Mouse (Mus musculus): Measurements from ENCODE around the gene Sbf2.

Sbf2 gene

GRCm38 (mm10) chr7:110283484-110284275 lies 331.0 kb downstream of the Sbf2 start:
- in situ Hi-C loops (cut with MboI, MseI), result no loop called here

GRCm38 (mm10) chr7:110282797-110283196 lies 331.9 kb downstream of the Sbf2 start:
- in situ Hi-C loops (cut with MboI, MseI), result no loop called here

GRCm38 (mm10) chr7:110281435-110282256 lies 333.1 kb downstream of the Sbf2 start:
- in situ Hi-C loops (cut with MboI, MseI), result no loop called here

- in situ Hi-C loops (cut with MboI, MseI), result no loop called here
These were observed 335.5 kb downstream of the Sbf2 start for GRCm38 (mm10) chr7:110279183-110279582.

- in situ Hi-C loops (cut with MboI, MseI), result no loop called here
These were observed 336.9 kb downstream of the Sbf2 start for GRCm38 (mm10) chr7:110277734-110278245.

GRCm38 (mm10) chr7:110272434-110272833 lies 342.3 kb downstream of the Sbf2 start:
- in situ Hi-C loops (cut with MboI, MseI), result no loop called here

- in situ Hi-C loops (cut with MboI, MseI), result no loop called here
These were observed 342.9 kb downstream of the Sbf2 start for GRCm38 (mm10) chr7:110271814-110272213.

GRCm38 (mm10) chr7:110270455-110270854 lies 344.3 kb downstream of the Sbf2 start:
- in situ Hi-C loops (cut with MboI, MseI), result no loop called here

GRCm38 (mm10) chr7:110269777-110270176 lies 344.9 kb downstream of the Sbf2 start:
- in situ Hi-C loops (cut with MboI, MseI), result no loop called here

- in situ Hi-C loops (cut with MboI, MseI), result no loop called here
These were observed 346.2 kb downstream of the Sbf2 start for GRCm38 (mm10) chr7:110268511-110268910.

GRCm38 (mm10) chr7:110267994-110268393 lies 346.7 kb downstream of the Sbf2 start:
- in situ Hi-C loops (cut with MboI, MseI), result no loop called here

GRCm38 (mm10) chr7:110267014-110267413 lies 347.7 kb downstream of the Sbf2 start:
- in situ Hi-C loops (cut with MboI, MseI), result no loop called here

GRCm38 (mm10) chr7:110265796-110266195 lies 348.9 kb downstream of the Sbf2 start:
- in situ Hi-C loops (cut with MboI, MseI), result no loop called here

- in situ Hi-C loops (cut with MboI, MseI), result loop anchor here (5.0 kb wide), 1 partner anchor 96 kb away; no protein-coding TSS in a partner anchor
These were observed 351.2 kb downstream of the Sbf2 start for GRCm38 (mm10) chr7:110263474-110263873.

- in situ Hi-C loops (cut with MboI, MseI), result loop anchor here (5.0 kb wide), 1 partner anchor 95 kb away; no protein-coding TSS in a partner anchor
These were observed 352.1 kb downstream of the Sbf2 start for GRCm38 (mm10) chr7:110262661-110263060.

- in situ Hi-C loops (cut with MboI, MseI), result loop anchor here (5.0 kb wide), 1 partner anchor 95 kb away; no protein-coding TSS in a partner anchor
These were observed 352.9 kb downstream of the Sbf2 start for GRCm38 (mm10) chr7:110261807-110262206.

- in situ Hi-C loops (cut with MboI, MseI), result loop anchor here (5.0 kb wide), 1 partner anchor 93 kb away; no protein-coding TSS in a partner anchor
These were observed 354.6 kb downstream of the Sbf2 start for GRCm38 (mm10) chr7:110259966-110260711.

GRCm38 (mm10) chr7:110258196-110258950 lies 356.3 kb downstream of the Sbf2 start:
- in situ Hi-C loops (cut with MboI, MseI), result no loop called here
